Mouse (Mus musculus) bone marrow, adult 2 months (tissue): ENCODE results near the gene Apobec1.

Source experiments
- CTCF ChIP-seq: fragments of 200-500 bp; IDR thresholded peaks from 2 replicates; pipeline ENCODE4 v1.5.1; 2011; ENCODE audit warnings: low read length, control low read depth; ENCODE audit not compliant: control insufficient read depth, insufficient read depth
- POLR2A ChIP-seq: fragments of 200-500 bp; IDR thresholded peaks from 2 replicates; pipeline ENCODE4 v1.6.1; 2011; ENCODE audit warnings: low read depth, mild to moderate bottlenecking, control low read depth, low read length, borderline replicate concordance; ENCODE audit not compliant: control insufficient read depth

GRCm38 (mm10) chr6:122554102-122554501 is 48.1 kb downstream of the Apobec1 start:
- TF ChIP-seq CTCF (no peak), POLR2A (no peak)
